Mouse (Mus musculus) limb, embryonic 13.5 days (tissue): ENCODE results near the gene Ankrd35. TPM values are rescaled to one million over a fixed set of nuclear protein-coding genes. Genes with fewer than 3 reads are reported as not detected.
"Not testable (repeated sequence)": the region's sequence is repeated elsewhere in the genome, so short reads cannot be mapped to it uniquely, and the experiment has no call there.

Experiments
- ATAC-seq: fragments of 200-750 bp; cut with Nextera tagmentation; 2 replicates; pipeline ENCODE4 v1.8.0; 2017; ENCODE audit warnings: low read depth, moderate number of reproducible peaks, moderate TSS enrichment; ENCODE audit not compliant: low FRiP score
- H3K27ac ChIP-seq: fragments of 300-500 bp; sonication (generic); 2 replicates; pipeline ENCODE4 v1.5.1; 2015; ENCODE audit warnings: inconsistent platforms, mild to moderate bottlenecking, moderate library complexity
- H3K27me3 ChIP-seq: fragments of 300-500 bp; sonication (generic); 2 replicates; pipeline ENCODE4 v1.6.1; 2015; ENCODE audit warnings: mild to moderate bottlenecking, inconsistent platforms
- H3K36me3 ChIP-seq: fragments of 300-500 bp; sonication (generic); 2 replicates; pipeline ENCODE4 v1.6.1; 2015; ENCODE audit warnings: inconsistent platforms, mild to moderate bottlenecking, moderate library complexity
- H3K4me1 ChIP-seq: fragments of 300-500 bp; sonication (generic); 2 replicates; pipeline ENCODE4 v1.6.1; 2015; ENCODE audit warnings: inconsistent platforms
- H3K4me2 ChIP-seq: fragments of 300-500 bp; sonication (generic); replicated peaks from 2 replicates; pipeline ENCODE4 v1.6.1; 2015; ENCODE audit warnings: inconsistent platforms, mild to moderate bottlenecking, moderate library complexity
- H3K4me3 ChIP-seq: fragments of 300-500 bp; sonication (generic); 2 replicates; pipeline ENCODE4 v1.5.1; 2015; ENCODE audit warnings: moderate library complexity, mild to moderate bottlenecking, inconsistent platforms
- H3K9ac ChIP-seq: fragments of 300-500 bp; sonication (generic); 2 replicates; pipeline ENCODE4 v1.6.1; 2015; ENCODE audit warnings: mild to moderate bottlenecking, inconsistent platforms
- H3K9me3 ChIP-seq: fragments of 300-500 bp; sonication (generic); 2 replicates; pipeline ENCODE4 v1.6.1; 2016; ENCODE audit warnings: inconsistent platforms
- WGBS: fragments of 180-500 bp; shearing (Covaris S2); methylation state at CpG from one replicate; pipeline ENCODE4 v1.1.7; 2015; 5-methylcytosine and 5-hydroxymethylcytosine counted together
- polyA plus RNA-seq: library from polyadenylated mRNA; unstranded; fragments of >200 nt; fragmentation: Nextera tagmentation; extraction: Ambion mirVana; gene quantifications from 2 replicates; pipeline ENCODE4 v1.2.1, GENCODE M21; 2015

The Ankrd35 gene
- polyA plus RNA-seq, 1 experiment from 2014 or later = 1.2 TPM

GRCm38 (mm10) chr3:96675690-96676089 is 5.8 kb downstream of the Ankrd35 start:
- no peak for ATAC-seq
- 37% methylated on average over 3 of the region's 3 CpGs for WGBS
- no peak overlapping the region; the same call in 1 of the 2 replicates for H3K27ac ChIP-seq
- no peak overlapping the region for H3K4me2 ChIP-seq
- H3K9me3 ChIP-seq = no peaks in the 10 kb centered on the region
- H3K9ac ChIP-seq = no peak overlapping the region; the same call in 1 of the 2 replicates
- H3K36me3 ChIP-seq = no peaks in the 10 kb centered on the region
- no peak overlapping the region for H3K4me3 ChIP-seq
- peaks cover 14% of the 10 kb centered on the region for H3K4me1 ChIP-seq
- H3K27me3 ChIP-seq = peaks cover 31% of the 10 kb centered on the region

GRCm38 (mm10) chr3:96678456-96678855 is 8.5 kb downstream of the Ankrd35 start:
- H3K9me3 ChIP-seq = no peaks in the 10 kb centered on the region
- no peak overlapping the region for H3K9ac ChIP-seq
- H3K27ac ChIP-seq = no peak overlapping the region
- no peak overlapping the region for H3K4me2 ChIP-seq
- H3K36me3 ChIP-seq = no peaks in the 10 kb centered on the region
- H3K27me3 ChIP-seq = peaks cover 32% of the 10 kb centered on the region
- H3K4me3 ChIP-seq = no peak overlapping the region
- H3K4me1 ChIP-seq = peaks cover 14% of the 10 kb centered on the region
- no peak for ATAC-seq
- WGBS = 66% methylated on average over 7 of the region's 7 CpGs

DNA sequence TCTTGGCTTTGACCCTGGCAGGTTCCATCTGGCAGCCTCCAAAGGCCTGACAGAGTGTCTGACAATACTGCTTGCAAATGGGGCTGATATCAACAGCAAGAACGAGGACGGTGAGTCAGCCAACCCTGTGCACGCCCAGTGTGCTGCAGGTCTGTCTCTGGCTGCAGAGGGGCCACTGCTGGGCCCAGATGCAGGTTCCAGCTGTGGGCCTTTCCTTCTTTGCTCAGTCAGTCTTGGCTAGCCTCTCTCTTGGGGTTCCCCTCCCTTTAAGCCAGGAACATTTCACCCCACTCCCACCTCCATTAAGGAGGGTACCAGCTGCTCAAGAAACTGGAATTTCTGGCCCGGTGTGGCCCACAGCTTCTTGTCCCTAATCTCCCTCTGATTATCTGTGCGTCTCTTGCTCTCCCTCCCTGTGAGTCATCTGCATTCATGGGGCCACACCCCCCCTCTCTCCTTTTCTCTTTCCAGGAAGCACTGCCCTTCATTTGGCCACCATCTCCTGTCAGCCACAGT is 9.3 kb downstream of the Ankrd35 start:
- H3K4me3 ChIP-seq = no peak overlapping the region
- H3K27me3 ChIP-seq = peaks cover 39% of the 10 kb centered on the region
- no peak overlapping the region for H3K27ac ChIP-seq
- H3K4me2 ChIP-seq = no peak overlapping the region
- peaks cover 11% of the 10 kb centered on the region for H3K4me1 ChIP-seq
- no peak for ATAC-seq
- no peaks in the 10 kb centered on the region for H3K36me3 ChIP-seq
- H3K9ac ChIP-seq = no peak overlapping the region
- no peaks in the 10 kb centered on the region for H3K9me3 ChIP-seq
- 27% methylated on average over 5 of the region's 5 CpGs for WGBS

- Histone ChIP-seq H3K9ac (no peak overlapping the region), H3K9me3 (no peaks in the 10 kb centered on the region), H3K36me3 (no peaks in the 10 kb centered on the region), H3K27ac (no peak overlapping the region), H3K4me1 (peaks cover 14% of the 10 kb centered on the region), H3K4me3 (no peak overlapping the region), H3K4me2 (no peak overlapping the region), H3K27me3 (peaks cover 48% of the 10 kb centered on the region)
- WGBS = 16% methylated on average over 12 of the region's 12 CpGs
- no peak for ATAC-seq
Measured at GRCm38 (mm10) chr3:96680269-96680956, 10.5 kb downstream of the Ankrd35 start.

GRCm38 (mm10) chr3:96683496-96683895 is 13.6 kb downstream of the Ankrd35 start:
- Histone ChIP-seq H3K4me1 (peaks cover 10% of the 10 kb centered on the region; the same call in 1 of the 2 replicates), H3K4me2 (no peak overlapping the region), H3K27me3 (peaks cover 48% of the 10 kb centered on the region), H3K9me3 (no peaks in the 10 kb centered on the region), H3K27ac (no peak overlapping the region), H3K4me3 (no peak overlapping the region), H3K36me3 (no peaks in the 10 kb centered on the region), H3K9ac (0 out of 2 replicates have a peak overlapping the region, but pooled peaks have one; percentile 19)
- no peak for ATAC-seq
- WGBS = 86% methylated on average over 3 of the region's 3 CpGs

- H3K4me2 ChIP-seq = peak overlapping the region; percentile 61
- H3K4me3 ChIP-seq = peak overlapping the region; percentile 34
- peaks cover 43% of the 10 kb centered on the region for H3K27me3 ChIP-seq
- H3K9ac ChIP-seq = peak overlapping the region; percentile 53
- H3K4me1 ChIP-seq = peaks cover 10% of the 10 kb centered on the region; the same call in 1 of the 2 replicates
- H3K36me3 ChIP-seq = no peaks in the 10 kb centered on the region
- 49% methylated on average over 17 of the region's 17 CpGs for WGBS
- ATAC-seq = no peak
- H3K9me3 ChIP-seq = no peaks in the 10 kb centered on the region
- no peak overlapping the region for H3K27ac ChIP-seq
Measured at GRCm38 (mm10) chr3:96684151-96684821, 14.4 kb downstream of the Ankrd35 start.

DNA sequence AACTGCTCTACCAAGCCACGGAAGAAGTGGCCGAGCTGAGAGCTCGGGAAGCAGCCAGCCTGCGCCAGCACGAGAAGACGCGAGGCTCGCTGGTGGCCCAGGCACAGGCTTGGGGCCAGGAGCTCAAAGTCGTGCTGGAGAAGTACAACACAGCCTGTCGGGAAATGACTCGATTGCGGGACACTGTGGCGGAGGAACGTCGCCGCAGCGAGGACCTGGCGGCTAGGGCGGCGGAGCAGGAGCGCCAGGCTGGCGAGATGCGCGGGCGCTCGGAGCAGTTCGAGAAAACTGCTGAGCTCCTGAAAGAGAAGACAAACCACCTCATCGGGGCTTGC is 14.9 kb downstream of the Ankrd35 start:
- Histone ChIP-seq H3K27ac (no peak overlapping the region), H3K27me3 (peaks cover 38% of the 10 kb centered on the region), H3K4me3 (peak overlapping the region; percentile 34), H3K36me3 (no peaks in the 10 kb centered on the region), H3K4me2 (peak overlapping the region; percentile 61), H3K9ac (peak overlapping the region; percentile 53), H3K9me3 (no peaks in the 10 kb centered on the region), H3K4me1 (peaks cover 10% of the 10 kb centered on the region; the same call in 1 of the 2 replicates)
- ATAC-seq = no peak
- 16% methylated on average over 28 of the region's 28 CpGs for WGBS

GRCm38 (mm10) chr3:96686057-96686456 is 16.1 kb downstream of the Ankrd35 start:
- not testable (repeated sequence) for H3K4me1 ChIP-seq

DNA sequence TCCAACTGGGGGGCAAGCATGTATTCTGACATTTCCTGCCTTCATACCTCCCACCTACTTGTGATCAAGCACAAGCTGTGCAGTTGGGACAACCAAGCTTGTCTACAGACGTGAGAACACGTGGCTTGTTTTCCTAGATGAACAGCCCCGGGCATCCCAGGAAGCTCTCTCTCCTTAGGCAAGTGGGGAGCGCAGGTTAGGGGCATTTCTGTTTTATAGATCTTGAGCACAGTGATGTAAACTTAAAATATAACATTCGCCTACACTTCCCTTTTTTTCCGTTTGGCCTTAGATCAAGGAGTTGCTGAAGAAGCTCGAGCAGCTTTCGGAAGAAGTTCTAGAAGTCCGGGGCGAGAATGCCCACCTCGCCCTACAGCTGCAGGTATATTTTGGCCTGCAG is 18.9 kb downstream of the Ankrd35 start:
- Histone ChIP-seq H3K4me2 (no peak overlapping the region), H3K9ac (no peak overlapping the region), H3K27me3 (peaks cover 15% of the 10 kb centered on the region), H3K9me3 (no peaks in the 10 kb centered on the region), H3K4me1 (peaks cover 14% of the 10 kb centered on the region; the same call in 1 of the 2 replicates), H3K27ac (no peak overlapping the region), H3K4me3 (no peak overlapping the region), H3K36me3 (no peaks in the 10 kb centered on the region)
- no peak for ATAC-seq
- 78% methylated on average over 11 of the region's 11 CpGs for WGBS

More at GRCm38 (mm10) chr3:96686057-96686456, 16.1 kb downstream of the Ankrd35 start:
- not testable (repeated sequence) for H3K27ac ChIP-seq, H3K9ac ChIP-seq, H3K4me3 ChIP-seq, H3K9me3 ChIP-seq, ATAC-seq, H3K36me3 ChIP-seq, H3K4me2 ChIP-seq
- 89% methylated on average over 5 of the region's 5 CpGs for WGBS
- peaks cover 26% of the 10 kb centered on the region for H3K27me3 ChIP-seq

- Histone ChIP-seq H3K36me3 (no peaks in the 10 kb centered on the region), H3K4me1 (peaks cover 4% of the 10 kb centered on the region; the same call in 1 of the 2 replicates), H3K9me3 (no peaks in the 10 kb centered on the region), H3K27ac (no peak overlapping the region), H3K9ac (no peak overlapping the region), H3K4me2 (no peak overlapping the region), H3K4me3 (no peak overlapping the region), H3K27me3 (0 out of 2 replicates have a peak, but pooled peaks cover 3% of the 10 kb centered on the region)
- 52% methylated on average over 3 of the region's 3 CpGs for WGBS
- ATAC-seq = no peak
Measured at GRCm38 (mm10) chr3:96690298-96690697, 20.4 kb downstream of the Ankrd35 start.

DNA sequence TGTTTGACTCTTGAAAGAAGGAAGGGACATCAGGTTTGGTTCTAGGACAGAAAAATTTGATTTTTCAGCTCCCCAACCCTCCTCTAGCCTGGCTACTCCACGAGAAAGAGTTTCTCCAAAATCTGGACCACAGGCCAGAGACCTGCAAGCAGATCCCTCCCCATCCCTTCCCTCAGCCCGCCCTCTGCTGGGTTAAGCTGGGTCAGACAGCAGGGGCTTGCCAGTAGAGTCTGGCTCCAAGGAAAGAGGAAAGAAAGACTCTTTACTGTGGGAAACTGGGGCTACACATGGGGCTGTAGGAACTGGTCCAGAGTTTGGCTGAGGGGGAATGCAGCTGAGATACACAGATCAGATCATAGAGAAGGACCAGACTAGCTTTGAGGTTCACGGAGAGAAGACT is 22.6 kb downstream of the Ankrd35 start:
- H3K9me3 ChIP-seq = no peaks in the 10 kb centered on the region
- H3K4me2 ChIP-seq = no peak overlapping the region
- 17% methylated on average over 3 of the region's 3 CpGs for WGBS
- H3K4me1 ChIP-seq = peaks cover 10% of the 10 kb centered on the region
- no peak overlapping the region for H3K9ac ChIP-seq
- ATAC-seq = no peak
- no peaks in the 10 kb centered on the region for H3K36me3 ChIP-seq
- H3K4me3 ChIP-seq = no peak overlapping the region
- H3K27me3 ChIP-seq = no peaks in the 10 kb centered on the region
- 0 out of 2 replicates have a peak overlapping the region, but pooled peaks have one; percentile 6 for H3K27ac ChIP-seq

DNA sequence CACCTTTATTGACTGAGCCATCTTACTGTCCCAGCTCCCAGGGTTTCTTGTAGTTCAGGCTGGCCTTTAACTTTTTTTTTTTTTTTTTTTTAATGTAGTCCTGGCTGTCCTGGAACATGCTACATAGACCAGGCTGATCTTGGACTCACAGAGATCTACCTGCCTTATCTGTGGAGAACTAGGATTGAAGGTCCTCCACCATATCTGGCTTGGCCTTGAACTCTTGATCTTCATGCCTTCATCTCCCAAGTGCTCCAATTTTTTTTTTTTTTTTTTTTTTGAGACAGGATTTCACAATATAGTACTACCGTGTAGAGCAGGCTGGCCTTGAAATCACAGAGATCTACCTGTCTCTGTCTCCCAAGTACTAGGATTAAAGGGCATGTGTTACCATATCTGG is 23.6 kb downstream of the Ankrd35 start:
- H3K9ac ChIP-seq = no peak overlapping the region
- WGBS = 93% methylated on average over 1 of the region's 1 CpGs
- H3K27me3 ChIP-seq = no peaks in the 10 kb centered on the region
- H3K9me3 ChIP-seq = no peaks in the 10 kb centered on the region
- H3K36me3 ChIP-seq = no peaks in the 10 kb centered on the region
- no peak for ATAC-seq
- H3K27ac ChIP-seq = no peak overlapping the region
- H3K4me1 ChIP-seq = peaks cover 21% of the 10 kb centered on the region
- H3K4me2 ChIP-seq = no peak overlapping the region
- H3K4me3 ChIP-seq = no peak overlapping the region
